Mouse (Mus musculus): ENCODE data around the gene Lrba. TPM values are rescaled to one million over a fixed set of nuclear protein-coding genes. Genes with fewer than 3 reads are reported as not detected.

Gene Lrba
- polyA plus RNA-seq, 1 experiment, result 5.4 TPM

- Histone ChIP-seq H3K36me3 (ENCODE audit: control insufficient read depth, insufficient read depth, low read length) (no peaks in the 10 kb centered on the region), H3K4me3 (ENCODE audit: control insufficient read depth, low read depth, low read length) (no peak overlapping the region), H3K4me1 (ENCODE audit: control insufficient read depth, insufficient read depth, low read length) (no peaks in the 10 kb centered on the region), H3K27ac (ENCODE audit: control insufficient read depth, insufficient read depth, low read depth, low read length) (no peak overlapping the region), H3K27me3 (ENCODE audit: control insufficient read depth, insufficient read depth, low read length) (no peaks in the 10 kb centered on the region)
- TF ChIP-seq CTCF (IDR thresholded peaks at IDR 0.05; ENCODE audit: control insufficient read depth, insufficient read depth, insufficient replicate concordance, low read depth, low read length) (no peak), POLR2A (IDR thresholded peaks at IDR 0.05; ENCODE audit: control insufficient read depth, low read depth, low read length) (no peak)
Observed at GRCm38 (mm10) chr3:86382557-86382956, 158.1 kb downstream of the Lrba start.

GRCm38 (mm10) chr3:86385047-86385446 lies 160.6 kb downstream of the Lrba start:
- Histone ChIP-seq H3K4me3 (ENCODE audit: control insufficient read depth, low read depth, low read length) (no peak overlapping the region), H3K27ac (ENCODE audit: control insufficient read depth, insufficient read depth, low read depth, low read length) (no peak overlapping the region), H3K4me1 (ENCODE audit: control insufficient read depth, insufficient read depth, low read length) (no peaks in the 10 kb centered on the region), H3K36me3 (ENCODE audit: control insufficient read depth, insufficient read depth, low read length) (no peaks in the 10 kb centered on the region), H3K27me3 (ENCODE audit: control insufficient read depth, insufficient read depth, low read length) (no peaks in the 10 kb centered on the region)
- TF ChIP-seq CTCF (IDR thresholded peaks at IDR 0.05; ENCODE audit: control insufficient read depth, insufficient read depth, insufficient replicate concordance, low read depth, low read length) (no peak), POLR2A (IDR thresholded peaks at IDR 0.05; ENCODE audit: control insufficient read depth, low read depth, low read length) (no peak)

- TF ChIP-seq POLR2A (IDR thresholded peaks at IDR 0.05; ENCODE audit: control insufficient read depth, low read depth, low read length), result no peak
- no peak for TF ChIP-seq CTCF (IDR thresholded peaks at IDR 0.05; ENCODE audit: control insufficient read depth, insufficient read depth, insufficient replicate concordance, low read depth, low read length)
- Histone ChIP-seq H3K27ac (ENCODE audit: control insufficient read depth, insufficient read depth, low read depth, low read length) (no peak overlapping the region), H3K4me1 (ENCODE audit: control insufficient read depth, insufficient read depth, low read length) (no peaks in the 10 kb centered on the region)
Observed at GRCm38 (mm10) chr3:86386246-86386645, 161.8 kb downstream of the Lrba start.

GRCm38 (mm10) chr3:86423828-86424227 lies 199.3 kb downstream of the Lrba start:
- no peak for TF ChIP-seq CTCF (IDR thresholded peaks at IDR 0.05; ENCODE audit: control insufficient read depth, insufficient read depth, insufficient replicate concordance, low read depth, low read length)
- no peak for TF ChIP-seq POLR2A (IDR thresholded peaks at IDR 0.05; ENCODE audit: control insufficient read depth, low read depth, low read length)
- no peak overlapping the region for H3K4me3 ChIP-seq (ENCODE audit: control insufficient read depth, low read depth, low read length)
- no peaks in the 10 kb centered on the region for H3K27me3 ChIP-seq (ENCODE audit: control insufficient read depth, insufficient read depth, low read length)
- H3K4me1 ChIP-seq (ENCODE audit: control insufficient read depth, insufficient read depth, low read length), result no peaks in the 10 kb centered on the region
- no peak overlapping the region for H3K27ac ChIP-seq (ENCODE audit: control insufficient read depth, insufficient read depth, low read depth, low read length)
- H3K36me3 ChIP-seq (ENCODE audit: control insufficient read depth, insufficient read depth, low read length), result no peaks in the 10 kb centered on the region

More at GRCm38 (mm10) chr3:86386246-86386645, 161.8 kb downstream of the Lrba start:
- Histone ChIP-seq H3K27me3 (ENCODE audit: control insufficient read depth, insufficient read depth, low read length) (no peaks in the 10 kb centered on the region), H3K36me3 (ENCODE audit: control insufficient read depth, insufficient read depth, low read length) (no peaks in the 10 kb centered on the region), H3K4me3 (ENCODE audit: control insufficient read depth, low read depth, low read length) (no peak overlapping the region)

GRCm38 (mm10) chr3:86426733-86427132 lies 202.3 kb downstream of the Lrba start:
- Histone ChIP-seq H3K36me3 (ENCODE audit: control insufficient read depth, insufficient read depth, low read length) (no peaks in the 10 kb centered on the region), H3K4me1 (ENCODE audit: control insufficient read depth, insufficient read depth, low read length) (no peaks in the 10 kb centered on the region), H3K27ac (ENCODE audit: control insufficient read depth, insufficient read depth, low read depth, low read length) (no peak overlapping the region), H3K4me3 (ENCODE audit: control insufficient read depth, low read depth, low read length) (no peak overlapping the region), H3K27me3 (ENCODE audit: control insufficient read depth, insufficient read depth, low read length) (no peaks in the 10 kb centered on the region)
- no peak for TF ChIP-seq CTCF (IDR thresholded peaks at IDR 0.05; ENCODE audit: control insufficient read depth, insufficient read depth, insufficient replicate concordance, low read depth, low read length)
- TF ChIP-seq POLR2A (IDR thresholded peaks at IDR 0.05; ENCODE audit: control insufficient read depth, low read depth, low read length), result no peak

GRCm38 (mm10) chr3:86443497-86443896 lies 219.0 kb downstream of the Lrba start:
- Histone ChIP-seq H3K36me3 (ENCODE audit: control insufficient read depth, insufficient read depth, low read length) (no peaks in the 10 kb centered on the region), H3K27me3 (ENCODE audit: control insufficient read depth, insufficient read depth, low read length) (no peaks in the 10 kb centered on the region), H3K27ac (ENCODE audit: control insufficient read depth, insufficient read depth, low read depth, low read length) (no peak overlapping the region), H3K4me1 (ENCODE audit: control insufficient read depth, insufficient read depth, low read length) (no peaks in the 10 kb centered on the region), H3K4me3 (ENCODE audit: control insufficient read depth, low read depth, low read length) (no peak overlapping the region)
- TF ChIP-seq POLR2A (IDR thresholded peaks at IDR 0.05; ENCODE audit: control insufficient read depth, low read depth, low read length) (no peak), CTCF (IDR thresholded peaks at IDR 0.05; ENCODE audit: control insufficient read depth, insufficient read depth, insufficient replicate concordance, low read depth, low read length) (no peak)

GRCm38 (mm10) chr3:86451211-86451610 lies 226.7 kb downstream of the Lrba start:
- Histone ChIP-seq H3K36me3 (ENCODE audit: control insufficient read depth, insufficient read depth, low read length) (no peaks in the 10 kb centered on the region), H3K4me3 (ENCODE audit: control insufficient read depth, low read depth, low read length) (no peak overlapping the region), H3K4me1 (ENCODE audit: control insufficient read depth, insufficient read depth, low read length) (no peaks in the 10 kb centered on the region), H3K27ac (ENCODE audit: control insufficient read depth, insufficient read depth, low read depth, low read length) (no peak overlapping the region), H3K27me3 (ENCODE audit: control insufficient read depth, insufficient read depth, low read length) (no peaks in the 10 kb centered on the region)
- no peak for TF ChIP-seq POLR2A (IDR thresholded peaks at IDR 0.05; ENCODE audit: control insufficient read depth, low read depth, low read length)
- TF ChIP-seq CTCF (IDR thresholded peaks at IDR 0.05; ENCODE audit: control insufficient read depth, insufficient read depth, insufficient replicate concordance, low read depth, low read length), result no peak

GRCm38 (mm10) chr3:86461582-86461981 lies 237.1 kb downstream of the Lrba start:
- Histone ChIP-seq H3K36me3 (ENCODE audit: control insufficient read depth, insufficient read depth, low read length) (no peaks in the 10 kb centered on the region), H3K27me3 (ENCODE audit: control insufficient read depth, insufficient read depth, low read length) (no peaks in the 10 kb centered on the region), H3K4me1 (ENCODE audit: control insufficient read depth, insufficient read depth, low read length) (no peaks in the 10 kb centered on the region), H3K4me3 (ENCODE audit: control insufficient read depth, low read depth, low read length) (no peak overlapping the region), H3K27ac (ENCODE audit: control insufficient read depth, insufficient read depth, low read depth, low read length) (no peak overlapping the region)
- TF ChIP-seq POLR2A (IDR thresholded peaks at IDR 0.05; ENCODE audit: control insufficient read depth, low read depth, low read length), result no peak
- no peak for TF ChIP-seq CTCF (IDR thresholded peaks at IDR 0.05; ENCODE audit: control insufficient read depth, insufficient read depth, insufficient replicate concordance, low read depth, low read length)

All from testis, adult 2 months (tissue).